Mouse (Mus musculus): ENCODE data around the gene Timm8a2.

GRCm38 (mm10) chr14:122081308-122081707 lies 46.8 kb downstream of the Timm8a2 start:
- no peak for TF ChIP-seq CTCF (IDR thresholded peaks at IDR 0.05; ENCODE audit: borderline replicate concordance, extremely low read depth, insufficient read depth, insufficient read length)
- no peak for TF ChIP-seq POLR2A (IDR thresholded peaks at IDR 0.05; ENCODE audit: borderline replicate concordance, extremely low read depth, insufficient read depth, insufficient read length, poor library complexity, severe bottlenecking)

All from brain, embryonic 14.5 days (tissue).